Mouse (Mus musculus) bone marrow macrophage, adult 2 months (primary cell): ENCODE data around the gene Zan. TPM values are rescaled to one million over a fixed set of nuclear protein-coding genes. Genes with fewer than 3 reads are reported as not detected.

ENCODE experiments used
- H3K27ac ChIP-seq: 2 replicates; pipeline ENCODE4 v1.5.1; 2012; ENCODE audit warnings: low read depth, low read length; ENCODE audit not compliant: insufficient read depth
- H3K4me1 ChIP-seq: 2 replicates; pipeline ENCODE4 v1.6.1; 2012; ENCODE audit warnings: low read length; ENCODE audit not compliant: control insufficient read depth, insufficient read depth
- H3K4me3 ChIP-seq: 2 replicates; pipeline ENCODE4 v1.5.1; 2012; ENCODE audit warnings: mild to moderate bottlenecking, low read length, moderate library complexity; ENCODE audit not compliant: insufficient read depth
- CTCF ChIP-seq: IDR thresholded peaks from 2 replicates; pipeline ENCODE4 v1.5.1; 2012; ENCODE audit warnings: low read depth, mild to moderate bottlenecking, low read length, moderate library complexity
- POLR2A ChIP-seq: IDR thresholded peaks from 2 replicates; pipeline ENCODE4 v1.6.1; 2012; ENCODE audit warnings: mild to moderate bottlenecking, low read depth, low read length, borderline replicate concordance
- polyA plus RNA-seq: library from polyadenylated mRNA; stranded (reverse); fragments of >200 nt; gene quantifications from 2 replicates; pipeline ENCODE4 v1.2.4, GENCODE M21; 2012; ENCODE audit not compliant: missing spikeins, insufficient read depth, insufficient read length

Gene Zan
- polyA plus RNA-seq, 1 experiment: not detected

GRCm38 (mm10) chr5:137383441-137383840, 93.4 kb downstream of the Zan start:
- no peaks in the 10 kb centered on the region for H3K4me1 ChIP-seq
- no peak for TF ChIP-seq CTCF
- TF ChIP-seq POLR2A: no peak
- no peak overlapping the region for H3K27ac ChIP-seq
- H3K4me3 ChIP-seq: no peak overlapping the region

- Histone ChIP-seq H3K27ac (no peak overlapping the region), H3K4me3 (no peak overlapping the region), H3K4me1 (no peaks in the 10 kb centered on the region)
- peak; percentile 36; the same call in 1 of the 2 replicates for TF ChIP-seq CTCF
- no peak for TF ChIP-seq POLR2A
Observed at GRCm38 (mm10) chr5:137381152-137381551, 95.7 kb downstream of the Zan start.

- Histone ChIP-seq H3K27ac (no peak overlapping the region), H3K4me1 (no peaks in the 10 kb centered on the region), H3K4me3 (no peak overlapping the region)
- TF ChIP-seq POLR2A: no peak
- no peak for TF ChIP-seq CTCF
Observed at GRCm38 (mm10) chr5:137377603-137378002, 99.3 kb downstream of the Zan start.

GRCm38 (mm10) chr5:137377176-137377575, 99.7 kb downstream of the Zan start:
- TF ChIP-seq POLR2A (no peak), CTCF (no peak)
- Histone ChIP-seq H3K4me1 (no peaks in the 10 kb centered on the region), H3K27ac (no peak overlapping the region), H3K4me3 (no peak overlapping the region)

DNA sequence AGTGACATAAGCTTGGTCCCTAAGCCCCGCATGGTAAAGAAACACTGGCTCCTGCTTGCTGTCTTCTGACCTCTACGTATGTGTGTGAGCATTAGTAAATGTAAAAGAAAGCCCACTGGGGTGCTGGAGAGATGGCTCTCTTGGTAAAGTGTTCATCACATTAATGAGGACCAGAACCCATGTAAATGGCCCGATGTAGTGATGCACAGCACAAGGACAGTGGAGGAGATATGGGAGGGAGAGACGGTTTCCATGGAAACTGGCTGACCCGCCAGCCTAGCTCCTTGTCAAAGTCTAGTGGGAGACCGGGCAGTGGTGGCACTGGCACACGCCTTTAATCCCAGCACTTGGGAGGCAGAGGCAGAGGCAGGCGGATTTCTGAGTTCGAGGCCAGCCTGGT, 100.1 kb downstream of the Zan start:
- no peak for TF ChIP-seq CTCF
- no peak for TF ChIP-seq POLR2A

DNA sequence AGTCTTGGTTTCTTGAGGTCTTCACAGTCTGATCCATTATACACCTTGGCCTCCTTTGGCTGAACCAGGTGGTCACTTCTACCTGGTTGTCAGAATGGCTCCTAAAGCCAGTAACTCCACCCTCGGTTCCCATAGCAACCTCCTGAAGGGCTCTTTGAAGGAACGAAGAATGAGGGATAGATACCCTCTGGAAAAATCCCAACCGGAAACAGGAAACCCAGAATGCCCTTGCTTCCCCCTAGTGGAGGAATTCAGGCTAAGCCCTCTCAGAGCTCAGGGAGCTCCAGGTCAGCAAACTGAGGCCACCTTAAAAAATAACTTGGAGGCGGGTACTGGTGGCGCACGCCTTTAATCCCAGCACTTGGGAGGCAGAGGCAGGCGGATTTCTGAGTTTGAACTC, 100.7 kb downstream of the Zan start:
- Histone ChIP-seq H3K4me1 (no peaks in the 10 kb centered on the region), H3K27ac (no peak overlapping the region), H3K4me3 (no peak overlapping the region)
- TF ChIP-seq CTCF (no peak), POLR2A (no peak)

More for the DNA sequence above, 100.1 kb downstream of the Zan start:
- Histone ChIP-seq H3K4me1 (no peaks in the 10 kb centered on the region), H3K4me3 (no peak overlapping the region), H3K27ac (no peak overlapping the region)

GRCm38 (mm10) chr5:137375627-137376026, 101.2 kb downstream of the Zan start:
- TF ChIP-seq POLR2A (no peak), CTCF (no peak)
- H3K27ac ChIP-seq: no peak overlapping the region

DNA sequence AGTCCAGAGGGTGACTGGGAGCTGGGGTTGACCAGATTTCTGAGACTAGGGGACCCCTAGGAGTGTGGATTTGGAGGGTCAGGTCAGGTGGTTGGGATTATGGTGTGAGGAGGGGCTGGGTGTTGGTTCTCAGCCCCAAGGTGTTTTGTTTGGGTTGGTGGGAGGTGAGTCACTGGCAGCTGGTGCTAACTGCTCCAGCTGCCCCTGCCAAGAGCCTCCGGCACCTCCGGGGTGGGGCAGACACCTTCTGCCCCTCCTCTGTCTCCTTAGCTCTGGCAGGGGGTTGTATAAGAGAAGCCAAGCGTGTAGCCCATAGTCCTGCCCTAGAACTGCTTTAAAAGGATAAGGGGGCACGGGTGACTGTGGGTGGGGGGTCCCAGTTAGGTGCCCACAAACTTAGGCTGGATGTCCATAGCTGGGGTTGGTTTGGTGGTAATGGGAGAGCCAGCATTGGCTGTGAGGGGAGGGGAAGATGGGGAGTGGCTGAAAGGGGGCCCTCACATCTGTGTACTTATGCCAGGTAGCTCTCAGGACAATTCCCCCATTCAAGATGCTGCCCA, 102.3 kb downstream of the Zan start:
- H3K4me3 ChIP-seq: no peak overlapping the region
- no peaks in the 10 kb centered on the region for H3K4me1 ChIP-seq
- H3K27ac ChIP-seq: no peak overlapping the region
- TF ChIP-seq POLR2A (no peak), CTCF (no peak)

More at GRCm38 (mm10) chr5:137375627-137376026, 101.2 kb downstream of the Zan start:
- Histone ChIP-seq H3K4me3 (no peak overlapping the region), H3K4me1 (no peaks in the 10 kb centered on the region)

- Histone ChIP-seq H3K27ac (no peak overlapping the region), H3K4me3 (no peak overlapping the region), H3K4me1 (no peaks in the 10 kb centered on the region)
- no peak for TF ChIP-seq POLR2A
- TF ChIP-seq CTCF: no peak
Observed at GRCm38 (mm10) chr5:137373371-137373950, 103.4 kb downstream of the Zan start.

GRCm38 (mm10) chr5:137369665-137370064, 107.2 kb downstream of the Zan start:
- H3K4me1 ChIP-seq: no peaks in the 10 kb centered on the region
- no peak overlapping the region for H3K27ac ChIP-seq
- TF ChIP-seq POLR2A (no peak), CTCF (no peak)

DNA sequence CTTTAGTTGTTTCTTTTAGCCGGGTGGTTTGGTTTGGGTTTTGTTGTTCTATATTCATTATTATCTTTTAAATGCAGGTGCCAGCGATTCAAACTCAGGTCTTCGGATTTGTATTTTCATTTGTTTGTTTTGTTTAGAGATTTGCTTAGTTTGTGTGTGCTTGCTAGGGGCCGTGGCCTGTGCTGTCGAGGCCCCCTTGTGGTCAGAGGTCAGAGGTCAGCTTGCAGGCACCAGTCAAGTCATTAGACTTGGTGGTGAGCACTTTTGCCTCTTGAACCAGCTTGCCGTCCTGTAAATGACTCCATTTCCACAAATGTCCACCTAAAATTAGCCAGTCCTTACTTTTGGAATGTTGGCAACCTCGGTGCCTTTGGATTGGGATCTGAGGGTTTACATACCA, 118.5 kb downstream of the Zan start:
- TF ChIP-seq CTCF (no peak), POLR2A (no peak)

More at GRCm38 (mm10) chr5:137369665-137370064, 107.2 kb downstream of the Zan start:
- H3K4me3 ChIP-seq: no peak overlapping the region

More for the DNA sequence above, 118.5 kb downstream of the Zan start:
- Histone ChIP-seq H3K4me3 (no peak overlapping the region), H3K4me1 (no peaks in the 10 kb centered on the region), H3K27ac (no peak overlapping the region)
